Mouse (Mus musculus) lung, postnatal 14 days (tissue): ENCODE data around the gene Epm2a.

Experiments used
- DNase-seq: peaks from one replicate; pipeline ENCODE4 v3.0.0; 2021

The Epm2a gene

DNA sequence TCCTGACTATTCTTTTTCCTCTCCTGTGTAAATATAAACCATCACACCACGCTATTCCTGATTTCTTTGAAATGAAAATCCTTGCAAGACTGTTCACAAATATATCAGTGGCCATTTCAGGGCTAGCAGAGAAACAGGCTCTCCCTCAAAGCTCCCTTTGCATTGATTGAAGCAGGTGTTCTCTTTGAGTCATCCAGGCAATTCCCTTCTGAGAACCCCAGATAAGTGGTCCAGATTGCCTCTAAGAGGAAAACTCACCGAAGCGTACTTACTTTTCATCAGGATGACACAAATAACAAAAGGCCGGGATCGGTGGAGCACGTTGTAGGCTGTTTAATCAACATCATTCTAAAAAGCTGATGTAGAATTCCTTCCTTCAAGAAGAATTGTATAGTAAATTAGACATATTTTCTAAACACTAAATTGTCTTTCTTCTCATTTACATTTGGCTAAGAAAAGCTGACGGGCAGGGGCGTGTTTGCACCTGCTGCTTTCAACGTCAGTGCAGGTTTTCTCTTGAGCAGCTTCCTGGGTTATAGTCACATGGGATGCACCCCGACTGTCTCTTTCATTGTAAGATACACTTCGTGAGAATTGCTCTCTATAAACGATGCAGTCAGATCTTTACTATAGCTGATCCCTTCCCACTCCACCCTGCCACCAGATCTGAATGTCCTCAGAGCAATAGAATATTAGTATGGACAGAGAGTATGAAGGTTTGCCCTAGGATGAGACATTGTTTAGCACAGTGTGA, 86.0 kb downstream of the Epm2a start:
- no peak for DNase-seq

DNA sequence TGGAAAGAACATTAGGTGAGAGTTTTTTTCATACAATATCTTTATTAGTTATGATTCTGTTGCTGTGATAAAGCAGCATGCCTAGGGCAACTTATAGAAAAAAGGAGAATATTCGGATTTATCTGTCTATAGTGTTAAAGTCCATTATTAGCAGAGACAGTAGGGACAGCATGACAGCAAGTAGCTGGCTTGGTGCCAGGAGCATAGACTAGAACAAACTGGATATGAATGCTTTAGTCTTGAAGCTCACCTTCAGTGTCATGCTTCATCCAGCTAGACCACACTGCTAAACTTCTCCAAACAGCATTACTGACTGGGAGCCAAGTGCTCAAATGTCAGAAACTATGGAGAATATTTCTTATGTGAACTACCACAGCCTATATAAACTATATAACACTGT, 93.8 kb downstream of the Epm2a start:
- no peak for DNase-seq

DNA sequence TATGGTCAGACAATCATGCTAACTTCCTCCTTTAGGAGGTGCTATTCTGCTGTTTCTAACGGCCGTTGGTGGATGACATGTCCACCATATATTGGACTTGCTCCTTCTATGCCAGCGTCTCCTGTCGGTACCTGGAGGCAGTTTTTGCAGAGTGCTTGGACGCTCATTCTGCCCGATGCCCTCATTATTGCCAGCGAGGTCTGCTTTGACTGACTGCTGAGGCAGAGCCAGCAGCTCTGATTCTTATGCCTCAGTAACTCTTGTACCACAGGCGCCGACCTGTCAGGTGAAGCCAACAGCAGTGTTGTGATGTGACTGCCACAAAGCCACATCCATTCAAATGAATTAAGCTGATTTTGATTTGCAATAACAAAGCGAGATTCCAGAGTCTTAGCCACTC, 95.3 kb downstream of the Epm2a start:
- no peak for DNase-seq

DNA sequence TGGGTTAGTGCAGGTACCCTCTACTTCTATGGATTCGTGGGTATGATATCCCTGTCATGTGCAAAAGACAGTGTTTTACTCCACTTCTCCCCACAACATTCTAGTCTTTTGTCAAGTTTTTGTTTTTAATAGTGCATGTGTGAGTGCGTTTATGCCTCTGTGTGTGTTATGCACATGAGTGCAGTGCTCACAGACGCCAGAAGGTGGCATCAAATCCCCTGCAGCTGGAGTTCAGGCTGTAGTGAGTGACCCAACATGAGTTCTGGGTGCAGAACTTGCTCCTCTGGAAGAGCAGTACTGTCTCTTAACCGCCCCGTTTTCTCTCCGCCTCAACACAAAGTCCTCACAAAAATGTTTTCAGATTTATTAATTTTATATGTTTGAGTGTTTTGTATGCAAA, 96.1 kb downstream of the Epm2a start:
- DNase-seq, result no peak

DNA sequence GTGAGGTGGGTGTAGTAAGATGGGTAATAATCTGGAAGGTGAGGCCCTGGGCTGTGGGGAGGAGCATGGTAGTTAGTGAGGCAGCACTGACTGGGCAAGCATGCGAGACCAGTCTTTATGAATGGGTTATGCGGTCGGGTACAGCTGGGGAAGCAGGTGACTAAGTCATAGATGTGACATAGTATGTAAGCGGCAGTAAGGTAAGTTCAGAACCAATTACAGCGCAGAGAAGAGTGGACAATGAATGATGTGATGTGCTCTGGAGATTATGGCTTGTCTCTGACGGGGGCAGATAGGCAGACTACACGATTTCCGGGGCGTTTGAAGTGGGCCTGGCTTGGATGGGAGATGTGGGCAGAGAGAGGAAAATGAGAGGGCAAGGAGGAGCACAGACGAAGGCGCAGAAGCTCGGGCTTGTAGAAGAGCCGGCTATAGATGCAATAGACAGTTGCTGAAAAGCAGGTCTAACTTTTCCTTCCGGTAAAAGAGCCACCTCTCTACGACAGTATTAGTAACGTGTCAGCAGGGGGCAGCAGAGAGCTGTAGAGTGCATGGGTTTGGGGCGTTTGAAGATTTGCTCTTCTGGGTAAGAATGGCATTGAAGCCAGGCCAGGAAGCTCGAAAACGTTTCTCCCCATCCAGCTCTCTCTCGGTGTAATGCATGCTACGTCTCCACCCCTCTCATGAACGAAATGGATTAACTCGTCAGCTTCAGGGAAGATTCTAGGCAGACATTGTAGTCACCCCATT, 106.5 kb downstream of the Epm2a start:
- peak; percentile 83 for DNase-seq

DNA sequence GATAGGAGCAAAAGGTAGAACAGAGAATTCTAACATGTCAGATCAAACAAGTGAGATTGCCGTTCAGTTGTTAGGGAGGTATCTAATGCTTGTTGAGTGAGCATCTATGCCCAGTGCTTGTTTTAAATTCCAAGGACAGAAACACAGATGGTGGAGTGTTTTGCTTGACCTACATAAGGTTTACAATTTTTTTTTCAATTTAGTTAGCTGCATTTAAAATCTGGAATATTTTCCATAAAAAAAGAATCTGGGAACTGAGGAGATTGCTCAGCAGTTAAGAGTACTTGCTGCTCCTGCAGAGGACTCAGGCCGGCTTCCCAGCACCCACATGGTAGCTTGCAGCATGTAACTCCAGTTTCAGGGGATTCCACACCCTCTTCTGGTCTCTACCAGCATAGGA, 109.3 kb downstream of the Epm2a start:
- no peak for DNase-seq

DNA sequence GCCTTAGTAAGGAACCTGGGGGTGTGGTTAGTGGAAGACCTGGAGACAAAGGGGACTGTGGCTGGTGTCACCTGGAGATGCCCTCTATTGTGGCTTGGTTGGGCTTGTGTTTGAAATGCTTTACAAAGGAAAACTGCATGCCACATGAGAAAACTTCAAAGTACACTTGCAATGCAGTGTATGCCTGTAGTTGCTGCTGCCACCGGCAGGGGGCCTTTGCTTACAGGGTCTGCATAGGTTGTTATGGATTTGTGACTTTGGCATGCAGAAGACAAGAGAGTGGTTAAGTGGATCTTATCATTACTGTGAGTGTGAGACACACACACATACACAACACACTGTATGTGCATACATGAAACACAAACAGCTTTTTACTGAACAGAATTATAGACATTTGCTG, 114.2 kb downstream of the Epm2a start:
- DNase-seq, result no peak

DNA sequence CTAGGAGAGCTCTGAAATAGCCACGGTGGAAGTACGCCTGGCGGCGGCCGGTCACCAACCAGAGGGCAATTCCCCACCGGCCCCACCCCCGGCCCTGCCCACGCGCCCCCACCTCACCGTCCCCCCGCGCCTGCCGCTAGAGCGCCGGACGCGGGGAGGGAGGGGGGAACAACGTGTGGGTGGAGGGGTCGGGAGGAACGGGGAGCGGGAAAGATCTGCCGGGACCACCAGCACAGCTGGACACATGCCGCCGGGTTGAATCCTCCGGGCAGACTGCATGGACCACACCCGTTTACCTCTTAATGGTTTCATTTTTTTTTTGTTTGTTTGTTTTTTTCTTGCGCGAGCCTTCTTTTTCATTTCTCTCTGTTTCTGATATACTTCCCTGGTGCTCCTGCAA, 148.8 kb downstream of the Epm2a start:
- peak; percentile 61 for DNase-seq
